Mouse (Mus musculus) thymus, postnatal 0 days (tissue): ENCODE measurements at regions not wholly inside any gene's neighbourhood (a gene's known extent, or its start where the extent isn't known, plus 50 kb on each side); places are given as distances from the start of the nearest gene placed in this dataset.
"Not testable (repeated sequence)": the region's sequence is repeated elsewhere in the genome, so short reads cannot be mapped to it uniquely, and the experiment has no call there.

Source experiments
- DNase-seq: peaks from one replicate; pipeline ENCODE4 v3.0.0-alpha.2; 2015; ENCODE audit warnings: low spot score

DNA sequence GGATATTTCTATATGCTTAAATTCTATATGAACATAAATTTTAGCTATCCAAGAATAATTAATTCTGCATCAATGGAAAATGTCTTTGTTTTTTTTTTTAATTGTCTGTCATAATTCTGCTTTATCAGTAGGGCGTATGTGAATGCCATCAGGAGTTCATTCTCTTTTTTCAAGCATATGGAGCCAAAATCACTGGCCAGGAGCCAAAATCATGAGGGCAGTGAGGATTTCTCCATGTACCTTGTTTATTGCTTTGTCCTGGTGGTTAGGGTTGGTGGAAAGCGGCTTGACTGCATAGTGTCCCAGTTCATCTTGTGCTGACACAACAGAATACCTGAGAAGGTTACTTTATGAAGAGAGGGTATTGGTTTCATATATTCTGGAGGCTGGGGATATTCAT lies 243.9 kb downstream of the AI429214 start:
- no peak for DNase-seq

DNA sequence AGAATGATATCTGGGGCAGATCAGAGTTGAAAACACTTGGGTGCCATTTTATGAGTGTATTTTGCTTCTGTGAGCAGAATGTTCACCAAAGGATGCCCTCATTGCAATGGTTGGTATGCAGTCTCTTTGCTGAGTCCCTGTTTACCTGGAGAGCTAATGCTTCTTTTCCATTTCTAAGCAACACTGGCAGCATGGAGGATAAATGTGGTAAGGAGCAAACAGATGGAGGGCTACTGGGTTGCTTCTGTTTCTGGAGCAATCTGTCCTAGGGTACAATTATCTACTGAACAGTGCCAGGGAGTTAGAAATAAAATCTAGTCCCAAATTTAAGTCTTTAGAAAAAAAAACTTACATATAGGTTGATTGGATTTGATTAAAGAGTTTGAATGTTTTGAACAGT lies 245.9 kb downstream of the AI429214 start:
- DNase-seq, result no peak

DNA sequence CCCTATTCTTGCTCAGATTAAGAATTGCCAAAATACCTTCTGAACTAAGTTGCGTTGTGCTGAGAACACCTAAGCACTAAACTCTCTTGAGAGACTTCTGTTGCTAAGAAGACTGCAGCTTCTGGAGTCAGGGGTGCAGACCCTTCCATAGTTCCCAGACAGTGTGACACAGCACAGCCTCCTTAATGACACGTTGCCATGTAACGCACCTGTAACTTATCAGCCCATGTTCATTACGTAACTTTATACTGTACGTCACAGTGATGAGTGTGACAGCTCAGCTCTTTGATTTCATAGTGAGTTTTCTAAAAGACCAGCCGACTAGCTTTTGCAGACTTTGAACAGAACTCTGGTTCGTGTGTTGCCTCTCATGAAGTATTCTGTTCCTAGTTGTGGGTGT lies 257.8 kb downstream of the AI429214 start:
- not testable (repeated sequence) for DNase-seq

- no peak for DNase-seq
These were observed 297.9 kb downstream of the AI429214 start for GRCm38 (mm10) chr8:37291069-37291850.
